ENCODE assay signal across 13 mouse cellular contexts in the genomic region with DNA sequence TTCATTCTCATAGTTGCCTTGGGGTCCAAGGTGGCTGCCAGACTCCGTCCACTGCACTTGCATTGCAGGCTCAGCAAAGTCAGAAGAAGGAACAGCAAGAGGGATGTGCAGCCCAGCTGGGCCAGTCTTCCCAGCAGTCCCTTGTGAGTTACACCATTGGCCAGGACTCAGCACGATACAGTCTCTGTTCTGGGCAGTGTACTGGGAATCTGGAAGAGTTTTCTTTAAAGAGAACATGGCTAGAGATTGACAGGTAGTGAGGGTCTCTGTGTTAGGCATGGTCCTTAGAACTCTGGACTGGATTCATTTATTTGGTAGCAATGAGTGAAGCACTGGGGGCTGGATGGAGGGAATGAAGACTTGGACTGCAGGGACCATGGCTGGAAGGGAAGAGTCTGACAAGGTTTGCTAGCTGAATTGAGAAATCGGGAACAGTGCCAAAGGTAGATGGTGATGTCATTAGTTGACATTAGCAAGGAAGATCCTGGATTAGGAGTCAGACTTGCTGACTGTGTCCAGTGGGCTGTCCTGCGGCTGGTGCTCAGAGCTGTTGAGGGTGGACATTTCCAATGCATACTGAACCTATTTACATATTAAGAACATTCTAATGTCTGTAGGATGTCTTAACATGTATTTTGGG. TPM values are rescaled to one million over a fixed set of nuclear protein-coding genes. Genes with fewer than 3 reads are reported as not detected.
DNase-seq lines count a peak whose midpoint lies in the region; ATAC-seq and TF ChIP-seq lines count a peak whose summit lies in the region.
"Had no signal": no experiment of that assay in that cellular context is flagged by ENCODE, and none has a peak within 500 bp of the region (broad histone marks: within the 10 kb centered on the region; RNA-seq: fewer than 3 reads in every experiment).

No protein-coding gene starts in this region.

- H3K4me2 ChIP-seq in liver, embryonic 11.5 days: no peak overlapping the region

- 34% methylated on average over 4 of the region's 4 CpGs for WGBS in liver, adult 2 months
- WGBS in liver, embryonic 11.5 days: 75% methylated on average over 4 of the region's 4 CpGs

- no peak for TF ChIP-seq POLR2A in liver, adult 2 months (IDR thresholded peaks at IDR 0.05; ENCODE audit: extremely low read depth, insufficient read depth, low read length)

- H3K36me3 ChIP-seq in liver, adult 2 months (ENCODE audit: control insufficient read depth, insufficient read depth, low read length): no peaks in the 10 kb centered on the region
- no peaks in the 10 kb centered on the region for H3K36me3 ChIP-seq in liver, embryonic 11.5 days (ENCODE audit: control insufficient read depth, insufficient read depth, low read length)

- no peak for TF ChIP-seq CTCF in liver, adult 2 months (IDR thresholded peaks at IDR 0.05; ENCODE audit: low read depth, low read length)

- no peaks in the 10 kb centered on the region for H3K9me3 ChIP-seq in liver, embryonic 11.5 days (ENCODE audit: control insufficient read depth, low read length)

- H3K4me3 ChIP-seq in liver, adult 2 months (ENCODE audit: insufficient read depth, low read depth, low read length): no peak overlapping the region
- H3K4me3 ChIP-seq in liver, embryonic 11.5 days (ENCODE audit: low read depth, low read length): no peak overlapping the region
- H3K4me3 ChIP-seq: layer of hippocampus, adult 2 months had no signal

- peaks cover 19% of the 10 kb centered on the region for H3K4me1 ChIP-seq in liver, adult 2 months (ENCODE audit: control insufficient read depth, insufficient read depth, low read length)
- H3K4me1 ChIP-seq in liver, embryonic 11.5 days (replicated peaks; ENCODE audit: control insufficient read depth, insufficient read depth, low read length): peaks cover 30% of the 10 kb centered on the region

- no peak for ATAC-seq in liver, embryonic 11.5 days (replicated peaks; ENCODE audit: low FRiP score)
- ATAC-seq in megakaryocyte-erythroid progenitor cell, adult 5-6 weeks (replicated peaks; ENCODE audit: low FRiP score, low TSS enrichment, poor library complexity, severe bottlenecking): no peak
- ATAC-seq: intestine, embryonic 16.5 days had no signal

- no peak overlapping the region for H3K27ac ChIP-seq in liver, adult 2 months (replicated peaks; ENCODE audit: insufficient read depth, low read depth, low read length)
- no peak overlapping the region for H3K27ac ChIP-seq in liver, embryonic 11.5 days (ENCODE audit: low read depth, low read length)
- H3K27ac ChIP-seq: layer of hippocampus, adult 2 months had no signal

- peak; percentile 73 to 87 for DNase-seq in adrenal gland, adult (ENCODE audit: inconsistent age in 2 of 2, low spot score in 1 of 2)
- DNase-seq in adrenal gland, postnatal 4 days (ENCODE audit: low spot score in 2 of 2): no peak
- peak; percentile 81 for DNase-seq in liver, adult 2 months (ENCODE audit: extremely low read depth, low read depth, low spot score)
- DNase-seq in liver, embryonic 11.5 days (ENCODE audit: low spot score): no peak
- DNase-seq in gastrocnemius, postnatal 25 days: peak; percentile 60
- DNase-seq in lung, postnatal 36 days: peak; percentile 69
- no peak for DNase-seq in natural killer cell, adult 2 months (ENCODE audit: low spot score in 2 of 2)
- DNase-seq: embryo, embryonic 11 days; retina, postnatal 1 day; thymus, postnatal 25 days had no signal

- no peak overlapping the region for H3K9ac ChIP-seq in liver, adult 2 months (ENCODE audit: low read depth, low read length)
- no peak overlapping the region for H3K9ac ChIP-seq in liver, embryonic 11.5 days (ENCODE audit: low read depth, low read length)

- H3K79me2 ChIP-seq in liver, adult 2 months (ENCODE audit: control insufficient read depth, insufficient read depth, low read length): no peaks in the 10 kb centered on the region

- no peaks in the 10 kb centered on the region for H3K27me3 ChIP-seq in liver, adult 2 months (ENCODE audit: control insufficient read depth, insufficient read depth, low read length)
- H3K27me3 ChIP-seq in liver, embryonic 11.5 days (replicated peaks; ENCODE audit: control insufficient read depth, insufficient read depth, low read length): peaks cover 40% of the 10 kb centered on the region

RNA-seq across cellular contexts. Expression of gene Gm5148, which starts 2.3 kb away (rescaled TPM):
- total RNA-seq in adrenal gland, postnatal 4 days (2021): 1 to 10 TPM in 1 of 2 experiments, under 1 TPM in 1; 0.40 to 1.1 TPM
- total RNA-seq in liver, adult 2 months (2014; rRNA removed): 0.09 and 0.20 TPM in 2 replicates
- polyA plus RNA-seq in liver, adult 2 months (2012; rRNA removed): 0.73 and 0.94 TPM in 2 replicates
- polyA plus RNA-seq in liver, embryonic 11.5 days (2014; fragmentation: Nextera tagmentation; extraction: Ambion mirVana): 3.7 and 4.8 TPM in 2 replicates
- total RNA-seq in gastrocnemius, postnatal 25 days (2021): under 1 TPM in 1 of 2 experiments, not detected in 1; 0.18 TPM
- 0.45 TPM in 1 of 2 replicates, not detected in the other for total RNA-seq in megakaryocyte-erythroid progenitor cell, adult 5-6 weeks (2014; fragmentation: Nextera tagmentation)
- total RNA-seq in megakaryocyte-erythroid progenitor cell, adult 5-6 weeks (2017): 46.9 and 54.2 TPM in 2 replicates

Comparison
In these comparisons a context has a peak if more than half of its experiments do, and no peak if none do; other contexts are left out.
1. DNase-seq: peak in adrenal gland, adult (2 of 2), liver, adult 2 months (single experiment), gastrocnemius, postnatal 25 days (single experiment) and lung, postnatal 36 days (single experiment); none in adrenal gland, postnatal 4 days (0 of 2), liver, embryonic 11.5 days (single experiment) and natural killer cell, adult 2 months (0 of 2).